8 mouse cellular contexts compared by ENCODE assay signal in genomic region chr16:17809711-17810110, GRCm38 (mm10). TPM values are rescaled to one million over a fixed set of nuclear protein-coding genes. Genes with fewer than 3 reads are reported as not detected.
DNase-seq lines count a peak whose midpoint lies in the region; ATAC-seq and TF ChIP-seq lines count a peak whose summit lies in the region.
"Had no signal": no experiment of that assay in that cellular context is flagged by ENCODE, and none has a peak within 500 bp of the region (broad histone marks: within the 10 kb centered on the region; RNA-seq: fewer than 3 reads in every experiment).

No protein-coding gene starts in this region.

- H3K36me3 ChIP-seq in CH12.LX (replicated peaks in 1 of 2; ENCODE audit: control insufficient read depth in 1 of 2, insufficient read depth in 1 of 2, low read length in 1 of 2), result no peaks in the 10 kb centered on the region
- peaks cover 3% of the 10 kb centered on the region; the same call in 1 of the 2 replicates for H3K36me3 ChIP-seq in limb, embryonic 11.5 days (ENCODE audit: control insufficient read depth, insufficient read depth, low read length)
- peaks cover 3% of the 10 kb centered on the region; the same call in 1 of the 2 replicates for H3K36me3 ChIP-seq in stomach, embryonic 15.5 days
- H3K36me3 ChIP-seq: neural tube, embryonic 12.5 days had no signal

- no peak for TF ChIP-seq RAD21 in CH12.LX (IDR thresholded peaks at IDR 0.05; ENCODE audit: low read depth, low read length)

- no peak for TF ChIP-seq EP300 in CH12.LX (IDR thresholded peaks at IDR 0.05; ENCODE audit: low read length)

- peaks cover 58% of the 10 kb centered on the region for H3K27me3 ChIP-seq in CH12.LX (replicated peaks)
- H3K27me3 ChIP-seq in limb, embryonic 11.5 days (ENCODE audit: control insufficient read depth, insufficient read depth, low read length), result peaks cover 10% of the 10 kb centered on the region
- peaks cover 21% of the 10 kb centered on the region for H3K27me3 ChIP-seq in stomach, embryonic 15.5 days (replicated peaks)

- dilution Hi-C loops in CH12.LX (cut with MboI; ENCODE audit: extremely low pct_ligation_motif_present, extremely low pct_unique_long_range_greater_than_20kb, low sequenced_read_pairs), result no loop called here

- H3K9me3 ChIP-seq in CH12.LX (replicated peaks; ENCODE audit: low read length), result peaks cover 2% of the 10 kb centered on the region
- H3K9me3 ChIP-seq in limb, embryonic 11.5 days (ENCODE audit: control insufficient read depth, low read length), result no peaks in the 10 kb centered on the region
- no peaks in the 10 kb centered on the region for H3K9me3 ChIP-seq in stomach, embryonic 15.5 days
- H3K9me3 ChIP-seq: neural tube, embryonic 12.5 days had no signal

- no peaks in the 10 kb centered on the region for H3K79me2 ChIP-seq in CH12.LX (replicated peaks; ENCODE audit: control insufficient read depth, extremely low read depth, insufficient read depth, poor library complexity, severe bottlenecking)

- in situ Hi-C loops in CH12.LX (cut with MboI; ENCODE audit: low pct_ligation_motif_present, low pct_unique_long_range_greater_than_20kb, low sequenced_read_pairs), result no loop called here

- no peak overlapping the region for H3K4me3 ChIP-seq in CH12.LX (replicated peaks in 1 of 3; ENCODE audit: low read depth in 2 of 3, low read length in 2 of 3, poor library complexity in 1 of 3)
- H3K4me3 ChIP-seq in limb, embryonic 11.5 days (ENCODE audit: low read depth, low read length), result no peak overlapping the region
- H3K4me3 ChIP-seq in stomach, embryonic 15.5 days (replicated peaks), result no peak overlapping the region
- H3K4me3 ChIP-seq: neural tube, embryonic 12.5 days had no signal

- H3K27ac ChIP-seq in CH12.LX (ENCODE audit: insufficient read depth, low read depth), result no peak overlapping the region
- peak overlapping the region; percentile 95 for H3K27ac ChIP-seq in limb, embryonic 11.5 days (replicated peaks; ENCODE audit: low read depth, low read length)
- H3K27ac ChIP-seq in stomach, embryonic 15.5 days, result peak overlapping the region; percentile 72
- H3K27ac ChIP-seq: neural tube, embryonic 12.5 days had no signal

- TF ChIP-seq POLR2A in CH12.LX (IDR thresholded peaks at IDR 0.05; ENCODE audit: low read depth, low read length), result no peak

- ATAC-seq in limb, embryonic 11.5 days (ENCODE audit: insufficient number of reproducible peaks, low FRiP score, low TSS enrichment, low read depth), result peak; percentile 79
- no peak for ATAC-seq in stomach, embryonic 15.5 days (ENCODE audit: insufficient read depth, low FRiP score, low read depth)

- peak; percentile 7 for DNase-seq in CH12.LX (ENCODE audit: extremely low read depth)
- peak; percentile 82 for DNase-seq in embryo, embryonic 10 days (ENCODE audit: low spot score)
- DNase-seq in heart, adult 18-20 months, result peak; percentile 47 to 58
- peak; percentile 91 for DNase-seq in limb, embryonic 11.5 days (ENCODE audit: low spot score)
- no peak for DNase-seq in adrenal gland, postnatal 25 days
- no peak for DNase-seq in frontal cortex, adult 2 months (ENCODE audit: extremely low spot score in 1 of 2, low spot score in 1 of 2)

- H3K4me2 ChIP-seq in CH12.LX (ENCODE audit: insufficient read depth, low read depth, poor library complexity, severe bottlenecking), result no peak overlapping the region
- H3K4me2 ChIP-seq in limb, embryonic 11.5 days (ENCODE audit: low read depth, severe bottlenecking), result no peak overlapping the region; the same call in 1 of the 2 replicates
- H3K4me2 ChIP-seq in stomach, embryonic 15.5 days, result no peak overlapping the region
- H3K4me2 ChIP-seq: neural tube, embryonic 12.5 days had no signal

- no peaks in the 10 kb centered on the region for H3K4me1 ChIP-seq in CH12.LX (ENCODE audit: control insufficient read depth in 1 of 2, insufficient read depth in 2 of 2)
- peaks cover 57% of the 10 kb centered on the region for H3K4me1 ChIP-seq in limb, embryonic 11.5 days (ENCODE audit: control insufficient read depth, insufficient read depth, low read length)
- H3K4me1 ChIP-seq in stomach, embryonic 15.5 days, result peaks cover 40% of the 10 kb centered on the region

- no peak overlapping the region for H3K9ac ChIP-seq in CH12.LX (ENCODE audit: insufficient read depth, low read depth)
- peak overlapping the region; percentile 53 for H3K9ac ChIP-seq in limb, embryonic 11.5 days (ENCODE audit: low read length)
- H3K9ac ChIP-seq in stomach, embryonic 15.5 days, result no peak overlapping the region
- H3K9ac ChIP-seq: neural tube, embryonic 12.5 days had no signal

- 6% methylated on average over 7 of the region's 7 CpGs for WGBS in limb, embryonic 11.5 days
- 19% methylated on average over 7 of the region's 7 CpGs for WGBS in stomach, embryonic 15.5 days

- no peak for TF ChIP-seq CTCF in CH12.LX (conservative IDR thresholded peaks at IDR 0.05 in 1 of 2, IDR thresholded peaks at IDR 0.05 in 1 of 2; ENCODE audit: low read depth in 2 of 2, low read length in 2 of 2)

TF ChIP-seq in CH12.LX, 34 proteins besides CTCF, POLR2A, EP300 and RAD21:
- TF ChIP-seq ZKSCAN1 (IDR thresholded peaks at IDR 0.05; ENCODE audit: borderline replicate concordance, low read depth, low read length), result no peak
- TF ChIP-seq MXI1 (IDR thresholded peaks at IDR 0.05; ENCODE audit: low read depth, low read length), result no peak
- no peak for TF ChIP-seq GABPA (IDR thresholded peaks at IDR 0.05; ENCODE audit: insufficient replicate concordance, low read depth, low read length)
- TF ChIP-seq UBTF (IDR thresholded peaks at IDR 0.05; ENCODE audit: low read depth, low read length), result no peak
- no peak for TF ChIP-seq IRF4 (IDR thresholded peaks at IDR 0.05; ENCODE audit: low read depth, low read length)
- no peak for TF ChIP-seq SIN3A (IDR thresholded peaks at IDR 0.05; ENCODE audit: low read length)
- no peak for TF ChIP-seq JUN (IDR thresholded peaks at IDR 0.05; ENCODE audit: insufficient read depth, low read depth, low read length)
- no peak for TF ChIP-seq MYC (IDR thresholded peaks at IDR 0.05; ENCODE audit: low read depth, low read length)
- no peak for TF ChIP-seq TBP (conservative IDR thresholded peaks at IDR 0.05; ENCODE audit: low read depth, low read length)
- no peak for TF ChIP-seq POLR2AphosphoS2 (IDR thresholded peaks at IDR 0.05; ENCODE audit: low read depth, low read length)
- TF ChIP-seq NELFE (IDR thresholded peaks at IDR 0.05; ENCODE audit: low read depth, low read length), result no peak
- TF ChIP-seq KAT2A (IDR thresholded peaks at IDR 0.05; ENCODE audit: insufficient replicate concordance, low read length), result no peak

RNA-seq across cellular contexts. Expression of gene Scarf2, which starts 12.6 kb away (rescaled TPM):
- total RNA-seq in CH12.LX (2012; rRNA removed) (not detected in 2 replicates), CH12.LX (2014; rRNA removed) (not detected in 2 replicates)
- not detected in 2 replicates for polyA plus RNA-seq in CH12.LX (2012; ENCODE audit: insufficient read length, low read depth)
- 1 to 10 TPM; 4.8 TPM for total RNA-seq in heart, adult 18-20 months (2021)
- polyA plus RNA-seq in limb, embryonic 11.5 days (2014; fragmentation: Nextera tagmentation; extraction: Ambion mirVana), result 23.4 and 26.4 TPM in 2 replicates
- 15.8 and 18.5 TPM in 2 replicates for polyA plus RNA-seq in stomach, embryonic 15.5 days (2015; fragmentation: Nextera tagmentation; extraction: Ambion mirVana)
- 8.6 and 8.7 TPM in 2 replicates for total RNA-seq in adrenal gland, postnatal 25 days (2021)
- 4.7 and 4.8 TPM in 2 replicates for polyA plus RNA-seq in frontal cortex, adult 2 months (2012; rRNA removed)

RNA-seq across cellular contexts. Expression of gene B830017H08Rik, which starts 23.2 kb away (rescaled TPM):
- total RNA-seq in CH12.LX (2012; rRNA removed), result 0.08 TPM in 1 of 2 replicates, not detected in the other
- not detected in 2 replicates for total RNA-seq in CH12.LX (2014; rRNA removed)
- not detected in 2 replicates for polyA plus RNA-seq in CH12.LX (2012; ENCODE audit: insufficient read length, low read depth)
- total RNA-seq in heart, adult 18-20 months (2021), result not detected
- 0.73 and 0.77 TPM in 2 replicates for polyA plus RNA-seq in limb, embryonic 11.5 days (2014; fragmentation: Nextera tagmentation; extraction: Ambion mirVana)
- not detected in 2 replicates for polyA plus RNA-seq in stomach, embryonic 15.5 days (2015; fragmentation: Nextera tagmentation; extraction: Ambion mirVana)
- not detected in 2 replicates for total RNA-seq in adrenal gland, postnatal 25 days (2021)
- polyA plus RNA-seq in frontal cortex, adult 2 months (2012; rRNA removed), result 4.0 and 4.1 TPM in 2 replicates

RNA-seq across cellular contexts. Expression of gene Car15, which starts 28.5 kb away (rescaled TPM):
- 1.6 and 1.9 TPM in 2 replicates for total RNA-seq in CH12.LX (2012; rRNA removed)
- total RNA-seq in CH12.LX (2014; rRNA removed), result 1.5 TPM in 2 replicates
- polyA plus RNA-seq in CH12.LX (2012; ENCODE audit: insufficient read length, low read depth), result 2.5 and 3.9 TPM in 2 replicates
- total RNA-seq in heart, adult 18-20 months (2021), result 1 to 10 TPM; 1.7 to 2.1 TPM
- 3.0 and 3.2 TPM in 2 replicates for polyA plus RNA-seq in limb, embryonic 11.5 days (2014; fragmentation: Nextera tagmentation; extraction: Ambion mirVana)
- polyA plus RNA-seq in stomach, embryonic 15.5 days (2015; fragmentation: Nextera tagmentation; extraction: Ambion mirVana), result 2.6 and 2.7 TPM in 2 replicates
- total RNA-seq in adrenal gland, postnatal 25 days (2021), result 2.9 and 3.6 TPM in 2 replicates
- 16.3 and 19.9 TPM in 2 replicates for polyA plus RNA-seq in frontal cortex, adult 2 months (2012; rRNA removed)

RNA-seq across cellular contexts. Expression of gene Klhl22, which starts 50.3 kb away (rescaled TPM):
- total RNA-seq in CH12.LX (2012; rRNA removed) (not detected in 2 replicates), CH12.LX (2014; rRNA removed) (not detected in 2 replicates)
- polyA plus RNA-seq in CH12.LX (2012; ENCODE audit: insufficient read length, low read depth), result not detected in 2 replicates
- total RNA-seq in heart, adult 18-20 months (2021), result 10 to 100 TPM; 18.2 to 24.2 TPM
- 68.2 and 68.7 TPM in 2 replicates for polyA plus RNA-seq in limb, embryonic 11.5 days (2014; fragmentation: Nextera tagmentation; extraction: Ambion mirVana)
- polyA plus RNA-seq in stomach, embryonic 15.5 days (2015; fragmentation: Nextera tagmentation; extraction: Ambion mirVana), result 57.4 and 57.6 TPM in 2 replicates
- total RNA-seq in adrenal gland, postnatal 25 days (2021), result 32.3 and 49.0 TPM in 2 replicates
- polyA plus RNA-seq in frontal cortex, adult 2 months (2012; rRNA removed), result 88.5 and 106 TPM in 2 replicates

Comparison
In these comparisons a context has a peak if more than half of its experiments do, and no peak if none do; other contexts are left out.
1. DNase-seq: peak in CH12.LX (single experiment), embryo, embryonic 10 days (single experiment), heart, adult 18-20 months (2 of 2) and limb, embryonic 11.5 days (single experiment); none in adrenal gland, postnatal 25 days (single experiment) and frontal cortex, adult 2 months (0 of 2).